ENCODE assay signal across 12 mouse cellular contexts in the genomic region with DNA sequence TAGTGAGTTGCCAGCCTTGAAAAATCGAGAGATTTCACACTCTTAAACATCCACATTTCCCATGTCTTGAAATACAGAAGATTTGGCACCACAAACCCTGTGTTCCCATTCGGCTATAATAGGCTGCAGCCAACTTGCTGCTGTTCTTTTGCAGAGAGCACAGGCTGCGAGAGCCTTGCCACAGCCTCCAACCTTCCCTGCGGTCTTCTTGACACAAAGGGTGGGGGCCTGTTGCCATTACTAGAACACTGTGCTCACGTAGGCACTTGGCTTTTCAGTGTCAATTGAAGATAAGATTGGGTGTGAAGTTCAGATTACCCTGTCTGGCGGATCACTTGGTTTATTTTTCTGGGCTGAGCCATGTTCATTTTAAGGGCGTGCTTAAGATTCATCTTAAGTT. TPM values are rescaled to one million over a fixed set of nuclear protein-coding genes. Genes with fewer than 3 reads are reported as not detected.
DNase-seq lines count a peak whose midpoint lies in the region; ATAC-seq and TF ChIP-seq lines count a peak whose summit lies in the region.
"Had no signal": no experiment of that assay in that cellular context is flagged by ENCODE, and none has a peak within 500 bp of the region (broad histone marks: within the 10 kb centered on the region; RNA-seq: fewer than 3 reads in every experiment).

No protein-coding gene starts in this region.

- H3K27ac ChIP-seq in gastrocnemius, adult 2 months = peak overlapping the region; percentile 40; the same call in 1 of the 2 replicates
- H3K27ac ChIP-seq in liver, embryonic 16.5 days (ENCODE audit: low read length) = peak overlapping the region; percentile 57; the same call in 1 of the 2 replicates
- H3K27ac ChIP-seq in cerebellum, adult 2 months (ENCODE audit: insufficient read depth, low read length) = no peak overlapping the region
- H3K27ac ChIP-seq: heart, embryonic 15.5 days; midbrain, embryonic 10.5 days had no signal

- H3K9me3 ChIP-seq in liver, embryonic 16.5 days (replicated peaks; ENCODE audit: control insufficient read depth, low read length) = no peaks in the 10 kb centered on the region
- H3K9me3 ChIP-seq: heart, embryonic 15.5 days; midbrain, embryonic 10.5 days had no signal

- intact Hi-C loops in gastrocnemius, adult 2 months (cut with DNase I) = loop anchor here (5.0 kb wide), 1 partner anchor 81 kb away; no protein-coding TSS in a partner anchor
- intact Hi-C loops in gastrocnemius, postnatal 14 days (cut with DNase I; ENCODE audit: low total_unique reads) = no loop called here

- peak overlapping the region; percentile 26 for H3K4me2 ChIP-seq in liver, embryonic 16.5 days (ENCODE audit: low read depth, low read length)
- H3K4me2 ChIP-seq: heart, embryonic 15.5 days had no signal

- no peak for TF ChIP-seq POLR2A in cerebellum, adult 2 months (IDR thresholded peaks at IDR 0.05; ENCODE audit: borderline replicate concordance, insufficient read depth, low read length)

- peak overlapping the region; percentile 43 for H3K4me3 ChIP-seq in gastrocnemius, adult 2 months
- H3K4me3 ChIP-seq in liver, embryonic 16.5 days (ENCODE audit: low read depth, low read length) = no peak overlapping the region
- no peak overlapping the region for H3K4me3 ChIP-seq in cerebellum, adult 2 months (replicated peaks; ENCODE audit: insufficient read depth, low read depth, low read length)
- H3K4me3 ChIP-seq: heart, embryonic 15.5 days; midbrain, embryonic 10.5 days had no signal

- peaks cover 4% of the 10 kb centered on the region for H3K4me1 ChIP-seq in liver, embryonic 16.5 days (ENCODE audit: control insufficient read depth, low read depth, low read length)
- H3K4me1 ChIP-seq in cerebellum, adult 2 months (ENCODE audit: control insufficient read depth, insufficient read depth, low read length) = no peaks in the 10 kb centered on the region; the same call in 1 of the 2 replicates
- H3K4me1 ChIP-seq: midbrain, embryonic 10.5 days had no signal

- peak; percentile 91 for ATAC-seq in liver, embryonic 16.5 days (ENCODE audit: low read depth)
- ATAC-seq: forebrain, embryonic 16.5 days; inflammation-experienced regulatory T-cells, adult 6 months had no signal

- DNase-seq in gastrocnemius, adult 2 months = no peak
- DNase-seq in gastrocnemius, postnatal 14 days = no peak
- DNase-seq in right cerebral cortex, adult 18-20 months = peak; percentile 2
- no peak for DNase-seq in right cerebral cortex, postnatal 4 days
- no peak for DNase-seq in cerebellum, adult 2 months
- no peak for DNase-seq in adrenal gland, postnatal 4 days (ENCODE audit: low spot score in 2 of 2)
- DNase-seq: cerebellum, adult 9-11 months had no signal

- H3K27me3 ChIP-seq in liver, embryonic 16.5 days (ENCODE audit: control insufficient read depth, insufficient read depth, low read depth, low read length) = no peaks in the 10 kb centered on the region
- H3K27me3 ChIP-seq in cerebellum, adult 2 months (ENCODE audit: control insufficient read depth, insufficient read depth, low read length) = no peaks in the 10 kb centered on the region
- H3K27me3 ChIP-seq: heart, embryonic 15.5 days had no signal

- TF ChIP-seq CTCF in gastrocnemius, adult 2 months (IDR thresholded peaks at IDR 0.05) = no peak
- no peak for TF ChIP-seq CTCF in cerebellum, adult 2 months (IDR thresholded peaks at IDR 0.05; ENCODE audit: borderline replicate concordance, insufficient read depth, low read depth, low read length)

- WGBS in liver, embryonic 16.5 days (ENCODE audit: insufficient replicate concordance) = 31% methylated on average over 7 of the region's 7 CpGs
- 69% methylated on average over 7 of the region's 7 CpGs for whole genome bisulfite sequencing in cerebellum, adult 2 months

- H3K36me3 ChIP-seq in liver, embryonic 16.5 days (ENCODE audit: control insufficient read depth, insufficient read depth) = no peaks in the 10 kb centered on the region
- H3K36me3 ChIP-seq: heart, embryonic 15.5 days had no signal

- H3K9ac ChIP-seq in liver, embryonic 16.5 days (ENCODE audit: low read depth, low read length) = no peak overlapping the region
- H3K9ac ChIP-seq: heart, embryonic 15.5 days had no signal

RNA-seq across cellular contexts. Expression of gene Fhl1, which starts 24.8 kb away (rescaled TPM):
- total RNA-seq in gastrocnemius, adult 2 months (2021) = 1,000 to 10,000 TPM in 1 of 2 experiments, 100 to 1,000 TPM in 1; 673 to 2,064 TPM
- 1,000 to 10,000 TPM; 1,001 to 1,517 TPM for total RNA-seq in gastrocnemius, postnatal 14 days (2021)
- 17.0 and 24.9 TPM in 2 replicates for polyA plus RNA-seq in liver, embryonic 16.5 days (2015; fragmentation: Nextera tagmentation; extraction: Ambion mirVana)
- polyA plus RNA-seq in cerebellum, adult 2 months (2012; rRNA removed) = 174 and 191 TPM in 2 replicates
- total RNA-seq in adrenal gland, postnatal 4 days (2021) = 100 to 1,000 TPM in 1 of 2 experiments, 10 to 100 TPM in 1; 56.5 to 130 TPM
- polyA plus RNA-seq: inflammation-experienced regulatory T-cells, adult 6 months had no signal

Comparison
In these comparisons a context has a peak if more than half of its experiments do, and no peak if none do; other contexts are left out.
1. RNA of gene Fhl1, which starts 24.8 kb away (total RNA-seq): 673 to 2,064 TPM in gastrocnemius, adult 2 months and 1,001 to 1,517 TPM in gastrocnemius, postnatal 14 days; 56.5 to 130 TPM in adrenal gland, postnatal 4 days; every median in the first group is over 4 times any median in the second.